ENCODE assay signal across 8 mouse cellular contexts in genomic region chr5:74702766-74703165, GRCm38 (mm10). TPM values are rescaled to one million over a fixed set of nuclear protein-coding genes. Genes with fewer than 3 reads are reported as not detected.
A peak's percentile ranks its signal among the peaks of the same experiment; 100 is the strongest.
DNase-seq lines count a peak whose midpoint lies in the region; ATAC-seq and TF ChIP-seq lines count a peak whose summit lies in the region.

Lnx1 (minus strand) TSS chr5:74702912.

- peaks cover 11% of the 10 kb centered on the region for H3K4me1 ChIP-seq in forebrain, embryonic 16.5 days (replicated peaks; ENCODE audit: control insufficient read depth, insufficient read depth, low read length)
- peaks cover 10% of the 10 kb centered on the region for H3K4me1 ChIP-seq in liver, embryonic 13.5 days (replicated peaks)
- H3K4me1 ChIP-seq in stomach, postnatal 0 days (replicated peaks; ENCODE audit: control insufficient read depth, insufficient read depth), result no peaks in the 10 kb centered on the region

- WGBS in forebrain, embryonic 16.5 days, result 49% methylated on average over 11 of the region's 11 CpGs
- 59% methylated on average over 11 of the region's 11 CpGs for WGBS in liver, embryonic 13.5 days (ENCODE audit: insufficient replicate concordance)
- WGBS in stomach, postnatal 0 days, result 45% methylated on average over 11 of the region's 11 CpGs

- no peak within 1 kb of the TSS for H3K9ac ChIP-seq in forebrain, embryonic 16.5 days (replicated peaks; ENCODE audit: low read depth, low read length)
- no peak within 1 kb of the TSS for H3K9ac ChIP-seq in liver, embryonic 13.5 days
- no peak within 1 kb of the TSS for H3K9ac ChIP-seq in stomach, postnatal 0 days (ENCODE audit: low read length)

- no peaks in the 10 kb centered on the region for H3K9me3 ChIP-seq in forebrain, embryonic 16.5 days (ENCODE audit: control insufficient read depth, low read length)
- no peaks in the 10 kb centered on the region for H3K9me3 ChIP-seq in liver, embryonic 13.5 days (replicated peaks)
- no peaks in the 10 kb centered on the region for H3K9me3 ChIP-seq in stomach, postnatal 0 days (ENCODE audit: control insufficient read depth, low read length)

- H3K4me2 ChIP-seq in forebrain, embryonic 16.5 days (ENCODE audit: low read length), result peak within 1 kb of the TSS; percentile 54; the same call in 1 of the 2 replicates
- peak within 1 kb of the TSS; percentile 60 for H3K4me2 ChIP-seq in liver, embryonic 13.5 days
- 0 out of 2 replicates have a peak within 1 kb of the TSS, but pooled peaks have one; percentile 49 for H3K4me2 ChIP-seq in stomach, postnatal 0 days (replicated peaks; ENCODE audit: low read depth)

- no peak within 1 kb of the TSS for H3K27ac ChIP-seq in forebrain, embryonic 16.5 days (ENCODE audit: low read length)
- H3K27ac ChIP-seq in liver, embryonic 13.5 days, result no peak within 1 kb of the TSS
- peak within 1 kb of the TSS; percentile 67 for H3K27ac ChIP-seq in stomach, postnatal 0 days (replicated peaks)

- no peaks in the 10 kb centered on the region for H3K36me3 ChIP-seq in forebrain, embryonic 16.5 days (ENCODE audit: control insufficient read depth, insufficient read depth)
- H3K36me3 ChIP-seq in liver, embryonic 13.5 days, result no peaks in the 10 kb centered on the region
- H3K36me3 ChIP-seq in stomach, postnatal 0 days (ENCODE audit: control insufficient read depth, insufficient read depth, low read length), result no peaks in the 10 kb centered on the region

- no peaks in the 10 kb centered on the region for H3K27me3 ChIP-seq in forebrain, embryonic 16.5 days (replicated peaks; ENCODE audit: control insufficient read depth, insufficient read depth, low read length)
- H3K27me3 ChIP-seq in liver, embryonic 13.5 days, result no peaks in the 10 kb centered on the region
- no peaks in the 10 kb centered on the region for H3K27me3 ChIP-seq in stomach, postnatal 0 days (ENCODE audit: control insufficient read depth, insufficient read depth, low read length)

- TF ChIP-seq CTCF in stomach, postnatal 0 days (IDR thresholded peaks at IDR 0.05; ENCODE audit: low read depth), result peak; percentile 56

- DNase-seq in heart, adult 18-20 months, result peak; percentile 59 to 66
- no peak for DNase-seq in heart, postnatal 4 days
- peak; percentile 87 for DNase-seq in kidney, adult 9 months
- no peak for DNase-seq in liver, embryonic 13.5 days
- DNase-seq in stomach, postnatal 0 days (ENCODE audit: low spot score), result peak; percentile 90
- no peak for DNase-seq in right cerebral cortex, postnatal 25 days
- DNase-seq in thymus, postnatal 25 days, result no peak

- H3K4me3 ChIP-seq in forebrain, embryonic 16.5 days (replicated peaks; ENCODE audit: low read length), result no peak within 1 kb of the TSS
- no peak within 1 kb of the TSS for H3K4me3 ChIP-seq in liver, embryonic 13.5 days (replicated peaks)
- peak within 1 kb of the TSS; percentile 4; the same call in 1 of the 2 replicates for H3K4me3 ChIP-seq in stomach, postnatal 0 days (ENCODE audit: low read depth, low read length)

- no peak for TF ChIP-seq EP300 in stomach, postnatal 0 days (optimal IDR thresholded peaks at IDR 0.05)

- no peak for ATAC-seq in forebrain, embryonic 16.5 days
- no peak for ATAC-seq in liver, embryonic 13.5 days (ENCODE audit: low read depth)
- peak; percentile 91 for ATAC-seq in stomach, postnatal 0 days (ENCODE audit: low FRiP score, low TSS enrichment)

RNA-seq across cellular contexts. Expression of gene Lnx1, which starts in this region (rescaled TPM):
- total RNA-seq in heart, adult 18-20 months (2021), result 10 to 100 TPM; 13.6 to 15.3 TPM
- 1 to 10 TPM; 1.8 to 2.0 TPM for total RNA-seq in heart, postnatal 4 days (2021)
- polyA plus RNA-seq in forebrain, embryonic 16.5 days (2015; fragmentation: Nextera tagmentation; extraction: Ambion mirVana), result 4.9 and 6.1 TPM in 2 replicates
- polyA plus RNA-seq in liver, embryonic 13.5 days (2015; fragmentation: Nextera tagmentation; extraction: Ambion mirVana), result 0.03 and 0.19 TPM in 2 replicates
- polyA plus RNA-seq in stomach, postnatal 0 days (2015; fragmentation: Nextera tagmentation; extraction: Ambion mirVana), result 13.1 and 13.5 TPM in 2 replicates

Comparison
In these comparisons a context has a peak if more than half of its experiments do, and no peak if none do; other contexts are left out.
1. RNA of gene Lnx1 (total RNA-seq): 13.6 to 15.3 TPM in heart, adult 18-20 months; 1.8 to 2.0 TPM in heart, postnatal 4 days; every median in the first group is over 4 times any median in the second.
2. DNase-seq: peak in heart, adult 18-20 months (2 of 2), kidney, adult 9 months (single experiment) and stomach, postnatal 0 days (single experiment); none in heart, postnatal 4 days (single experiment), liver, embryonic 13.5 days (single experiment), right cerebral cortex, postnatal 25 days (single experiment) and thymus, postnatal 25 days (single experiment).
3. Peak in every context shown above with its lines, with median percentiles within 50 percentile points of each other: H3K4me2 ChIP-seq.